Mouse (Mus musculus): Measurements from ENCODE around the gene Cyld.

- no peak for TF ChIP-seq POLR2A (IDR thresholded peaks at IDR 0.05; ENCODE audit: low read depth, low read length)
- no peak for TF ChIP-seq KAT2A (IDR thresholded peaks at IDR 0.05; ENCODE audit: insufficient replicate concordance, low read length)
- no peak for TF ChIP-seq CTCF (conservative IDR thresholded peaks at IDR 0.05 in 1 of 2, IDR thresholded peaks at IDR 0.05 in 1 of 2; ENCODE audit: low read depth in 2 of 2, low read length in 2 of 2)
- no peak for TF ChIP-seq MAX (IDR thresholded peaks at IDR 0.05; ENCODE audit: low read length)
- no peak for TF ChIP-seq MAZ (IDR thresholded peaks at IDR 0.05; ENCODE audit: low read depth, low read length)
- TF ChIP-seq POLR2AphosphoS2 (IDR thresholded peaks at IDR 0.05; ENCODE audit: low read depth, low read length) = no peak
- no peak for TF ChIP-seq RCOR1 (conservative IDR thresholded peaks at IDR 0.05; ENCODE audit: low read depth, low read length)
Measured at GRCm38 (mm10) chr8:88702816-88703215, 6.0 kb downstream of the Cyld start.

Data from CH12.LX (cell line).